Mouse (Mus musculus) embryonic stem cell, embryonic (primary cell): Measurements from ENCODE around the gene Paqr6.

Source experiments
- CTCF ChIA-PET, 4 experiments: fragments of 300-600 bp in 2 of 4; fragments of 350-600 bp in 2 of 4; sonication (Branson Sonifier 250); formaldehyde crosslinking; loops; one replicate each; lab custom pipeline; 2022; ENCODE audit warnings: inconsistent platforms in 2 of 4; lab: Charles Lee
- POLR2A ChIA-PET, 4 experiments: fragments of 300-600 bp in 2 of 4; fragments of 350-600 bp in 2 of 4; sonication (Branson Sonifier 250); formaldehyde crosslinking; loops; one replicate each; lab custom pipeline; 2022; ENCODE audit warnings: antibody characterized with exemption in 4 of 4, inconsistent platforms in 1 of 4; lab: Charles Lee

The Paqr6 gene

DNA sequence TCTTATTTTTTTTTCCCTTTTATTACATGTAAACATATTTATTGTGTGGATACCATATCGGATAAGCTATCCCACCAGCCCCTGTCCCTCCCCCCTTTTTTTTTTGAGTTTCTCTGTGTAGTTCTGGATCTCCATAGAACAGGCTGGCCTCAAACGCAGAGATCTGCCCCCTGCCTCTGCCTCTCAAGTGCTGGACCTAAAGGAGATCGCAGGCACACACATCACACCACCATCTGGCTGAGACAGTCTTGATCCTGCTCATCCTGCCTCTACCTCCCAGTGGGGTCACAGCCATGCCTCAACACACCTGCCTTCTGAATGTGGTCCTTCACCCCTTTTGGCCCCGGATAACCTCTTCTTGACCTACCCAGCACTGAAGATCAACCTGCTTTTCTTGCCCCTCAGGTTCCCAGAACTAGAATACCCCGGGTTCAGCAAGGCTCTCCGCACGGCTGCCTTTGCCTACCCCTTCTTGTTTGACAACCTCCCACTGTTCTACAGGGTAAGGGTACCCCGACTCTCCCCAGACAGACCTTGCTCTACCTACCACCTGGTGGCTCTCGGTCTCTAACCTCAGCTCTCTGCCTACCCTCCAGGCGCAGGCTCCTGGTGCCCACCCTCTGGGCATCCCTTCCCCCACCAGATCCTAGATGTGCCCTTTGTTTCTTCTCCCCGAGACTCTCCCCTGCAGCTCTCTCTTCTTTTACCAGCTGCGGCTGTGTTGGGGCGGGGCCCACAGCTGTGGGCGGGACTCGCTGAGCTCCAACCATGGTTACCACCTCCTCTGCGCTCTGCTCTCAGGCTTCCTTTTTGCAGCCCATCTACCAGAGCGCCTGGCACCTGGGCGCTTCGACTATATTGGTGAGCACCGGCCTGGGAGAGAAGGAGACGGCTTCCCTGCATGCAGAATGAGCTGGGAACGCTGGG is 17.3 kb downstream of the Paqr6 start:
- ChIA-PET CTCF (interaction anchor here in 1 of 4 experiments (0.7 kb wide), 1 partner anchor 339 kb away, joined by 3 read pairs; the partner anchor contains the start of gene Gpatch4), POLR2A (interaction anchor here in 2 of 4 experiments (0.7 to 0.9 kb wide), 2 partner anchors 59 to 68 kb away, joined by 3 read pairs; no protein-coding TSS in a partner anchor)

DNA sequence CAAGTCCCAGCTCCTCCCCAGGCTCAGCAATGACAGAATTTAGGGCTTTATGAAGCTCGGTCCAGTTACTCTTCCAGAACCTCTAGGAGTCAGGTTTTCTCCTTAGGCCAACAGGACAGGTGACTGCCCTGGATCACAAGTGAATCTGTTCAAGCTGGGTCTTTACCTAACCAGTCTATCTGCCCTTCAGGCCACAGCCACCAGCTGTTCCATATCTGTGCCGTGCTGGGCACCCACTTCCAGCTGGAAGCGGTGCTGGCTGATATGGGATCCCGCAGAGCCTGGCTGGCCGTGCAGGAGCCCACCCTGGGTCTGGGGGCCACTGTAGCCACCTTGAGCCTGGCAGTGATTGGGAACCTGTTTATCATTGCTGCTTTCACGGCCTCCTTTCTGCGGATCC is 18.0 kb downstream of the Paqr6 start:
- CTCF ChIA-PET = interaction anchor here in 1 of 4 experiments (0.7 kb wide), 1 partner anchor 339 kb away, joined by 3 read pairs; the partner anchor contains the start of gene Gpatch4
- POLR2A ChIA-PET = interaction anchor here in 2 of 4 experiments (0.7 to 0.9 kb wide), 2 partner anchors 58 to 67 kb away, joined by 3 read pairs; no protein-coding TSS in a partner anchor

GRCm38 (mm10) chr3:88384364-88384763 is 20.0 kb downstream of the Paqr6 start, which contains the start of gene Bglap:
Gene Bglap (minus strand): TSS chr3:88384464.
- ChIA-PET CTCF (interaction anchor here in 1 of 4 experiments (0.6 kb wide), 1 partner anchor 65 kb away, joined by 5 read pairs; no protein-coding TSS in a partner anchor), POLR2A (interaction anchor here in 1 of 4 experiments (0.6 kb wide), 3 partner anchors 8 to 271 kb away, joined by 3 to 4 read pairs (median 3); partner anchors contain the start of gene Lmna)

GRCm38 (mm10) chr3:88393776-88394375 is 29.5 kb downstream of the Paqr6 start:
- POLR2A ChIA-PET = interaction anchor here in 3 of 4 experiments (0.5 to 7.0 kb wide), 8 partner anchors 13 to 166 kb away, joined by 3 to 49 read pairs (median 4); partner anchors contain the start of gene Pmf1 (in 2 of the 3)
- CTCF ChIA-PET = interaction anchor here in 3 of 4 experiments (1.2 to 1.7 kb wide), 3 partner anchors 14 to 73 kb away, joined by 3 to 5 read pairs (median 5); no protein-coding TSS in a partner anchor

GRCm38 (mm10) chr3:88395288-88395687 is 30.9 kb downstream of the Paqr6 start:
- ChIA-PET CTCF (interaction anchor here in 3 of 4 experiments (1.1 to 1.7 kb wide), 5 partner anchors 12 to 72 kb away, joined by 3 to 5 read pairs (median 3); no protein-coding TSS in a partner anchor), POLR2A (interaction anchor here in 3 of 4 experiments (1.0 to 7.0 kb wide), 8 partner anchors 12 to 173 kb away, joined by 3 to 50 read pairs (median 4); partner anchors contain the start of genes Pmf1 (in 2 of the 3), Smg5 (in 1 of the 3) and Tmem79 (in 1 of the 3))

- POLR2A ChIA-PET = interaction anchor here in 3 of 4 experiments (0.6 to 7.0 kb wide), 8 partner anchors 13 to 173 kb away, joined by 3 to 50 read pairs (median 6); partner anchors contain the start of genes Pmf1 (in 2 of the 3), Lamtor2 (in 1 of the 3), Smg5 (in 1 of the 3) and Tmem79 (in 1 of the 3)
- CTCF ChIA-PET = interaction anchor here in 3 of 4 experiments (1.1 to 1.7 kb wide), 4 partner anchors 12 to 71 kb away, joined by 3 to 5 read pairs (median 3); no protein-coding TSS in a partner anchor
Measured at GRCm38 (mm10) chr3:88395742-88396141, 31.4 kb downstream of the Paqr6 start.

- ChIA-PET POLR2A (interaction anchor here in 2 of 4 experiments (1.2 to 7.0 kb wide), 4 partner anchors 10 to 68 kb away, joined by 3 to 50 read pairs (median 26); partner anchors contain the start of genes Pmf1 (in 2 of the 2) and Slc25a44 (in 1 of the 2)), CTCF (interaction anchor here in 1 of 4 experiments (1.6 kb wide), 1 partner anchor 9 kb away, joined by 9 read pairs; no protein-coding TSS in a partner anchor)
Measured at GRCm38 (mm10) chr3:88398666-88399065, 34.3 kb downstream of the Paqr6 start.

DNA sequence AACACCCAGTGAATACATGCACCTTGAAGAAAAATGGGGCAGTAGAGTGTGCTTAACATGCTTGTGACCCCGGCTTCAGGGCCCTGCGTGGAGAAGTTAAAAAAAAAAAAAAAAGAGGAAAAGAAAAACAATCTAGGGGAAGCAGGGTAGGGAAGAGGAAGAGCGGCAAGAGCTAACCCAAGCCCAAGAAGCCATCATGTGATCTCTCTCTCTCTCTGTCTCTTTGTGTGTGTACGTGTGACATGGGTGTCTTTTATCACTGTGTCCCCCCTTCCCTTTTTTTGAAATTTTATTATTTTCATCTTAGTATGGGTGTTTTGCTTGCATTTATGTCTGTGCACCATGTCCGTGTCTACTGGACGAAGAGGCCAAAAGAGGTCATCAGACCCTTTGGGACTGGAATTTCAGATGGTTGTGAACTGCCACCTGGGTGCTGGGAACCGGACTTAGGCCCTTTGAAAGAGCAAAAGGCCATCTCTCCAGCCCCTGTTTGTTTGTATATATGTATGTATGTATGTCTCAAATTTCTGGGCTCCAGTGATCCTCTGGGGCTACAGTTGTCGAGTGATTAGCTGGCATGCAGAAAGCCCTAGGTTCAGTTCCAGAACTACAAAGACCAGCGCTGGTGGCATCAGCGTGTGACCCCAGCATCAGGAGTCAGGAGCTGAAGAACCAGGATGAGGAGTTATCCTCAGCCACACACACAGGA is 39.3 kb downstream of the Paqr6 start:
- ChIA-PET POLR2A (interaction anchor here in 1 of 4 experiments (0.7 to 1.6 kb wide), 4 partner anchors 14 to 355 kb away, joined by 3 to 5 read pairs (median 4); partner anchors contain the start of gene Slc25a44), CTCF (interaction anchor here in 2 of 4 experiments (0.6 to 7.2 kb wide), 3 partner anchors 66 to 375 kb away, joined by 5 to 190 read pairs (median 5); no protein-coding TSS in a partner anchor)

GRCm38 (mm10) chr3:88407090-88407489 is 42.7 kb downstream of the Paqr6 start:
- ChIA-PET POLR2A (interaction anchor here (0.6 to 8.6 kb wide), 61 partner anchors 8 to 1646 kb away, joined by 3 to 120 read pairs (median 4); partner anchors contain the start of genes Slc25a44 (in 3 of the 4), Smg5 (in 3 of the 4), Tmem79 (in 3 of the 4) and Sema4a (in 2 of the 4)), CTCF (interaction anchor here (0.5 to 7.2 kb wide), 88 partner anchors 8 to 274 kb away, joined by 3 to 190 read pairs (median 4); partner anchors contain the start of genes Slc25a44 (in 3 of the 4), Cct3 (in 1 of the 4), Lmna (in 1 of the 4) and Paqr6 (in 1 of the 4))

- ChIA-PET CTCF (interaction anchor here (0.5 to 7.2 kb wide), 87 partner anchors 8 to 274 kb away, joined by 3 to 190 read pairs (median 4); partner anchors contain the start of genes Slc25a44 (in 3 of the 4), Cct3 (in 1 of the 4), Lmna (in 1 of the 4) and Paqr6 (in 1 of the 4)), POLR2A (interaction anchor here (0.6 to 8.6 kb wide), 62 partner anchors 8 to 1645 kb away, joined by 3 to 120 read pairs (median 4); partner anchors contain the start of genes Slc25a44 (in 3 of the 4), Smg5 (in 3 of the 4), Tmem79 (in 3 of the 4) and Sema4a (in 2 of the 4))
Measured at GRCm38 (mm10) chr3:88407529-88407928, 43.1 kb downstream of the Paqr6 start.

- ChIA-PET POLR2A (interaction anchor here (0.6 to 8.6 kb wide), 70 partner anchors 10 to 615 kb away, joined by 3 to 120 read pairs (median 8); partner anchors contain the start of genes Lmna (in 3 of the 4), Slc25a44 (in 3 of the 4), Cct3 (in 2 of the 4) and Lamtor2 (in 2 of the 4)), CTCF (interaction anchor here (1.3 to 7.2 kb wide), 11 partner anchors 11 to 75 kb away, joined by 3 to 190 read pairs (median 12); no protein-coding TSS in a partner anchor)
Measured at GRCm38 (mm10) chr3:88408953-88409352, 44.6 kb downstream of the Paqr6 start.

DNA sequence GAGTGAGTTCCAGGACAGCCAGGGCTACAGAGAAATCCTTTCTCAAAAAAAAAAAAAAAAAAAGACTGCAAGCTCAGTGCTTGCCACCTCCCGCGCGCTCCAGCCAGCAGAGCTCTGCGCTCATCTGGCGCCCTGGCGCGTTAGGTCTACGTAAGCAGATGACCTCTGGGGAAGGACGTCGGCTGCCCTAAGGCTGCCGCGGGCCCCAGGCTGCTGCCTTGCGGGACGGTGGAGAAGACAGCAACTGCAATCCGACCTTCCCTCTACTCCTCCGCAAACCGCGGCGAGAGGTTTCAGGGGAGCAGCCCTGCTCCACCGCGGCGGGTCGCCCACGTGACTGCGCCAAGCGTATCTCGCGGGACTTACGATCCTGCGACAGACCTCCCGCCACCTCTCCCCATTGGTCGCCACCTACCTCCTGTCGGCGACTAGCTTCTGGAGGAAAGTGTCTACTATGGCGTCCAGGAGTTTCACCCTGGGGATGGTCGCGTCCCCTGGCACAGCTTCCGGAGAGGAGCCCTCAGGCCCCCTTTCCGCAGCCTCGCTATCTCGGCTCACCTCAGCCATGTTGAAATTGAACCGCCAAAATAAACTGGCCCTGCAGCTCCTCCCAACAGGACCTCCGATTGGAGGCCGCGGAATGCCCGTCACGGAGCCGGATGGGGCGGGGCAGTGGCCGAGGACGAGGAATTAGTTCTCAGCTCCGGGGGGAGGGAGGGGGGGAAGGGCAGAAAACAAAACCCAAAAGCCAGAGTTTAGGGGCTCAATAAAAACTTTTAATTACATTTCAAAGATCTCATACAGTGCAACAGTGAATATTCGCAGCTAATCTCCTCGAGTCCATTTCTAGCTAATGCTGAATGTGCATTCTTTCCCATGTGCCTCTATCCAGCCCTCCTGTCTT is 45.6 kb downstream of the Paqr6 start, which contains the start of gene Pmf1:
TSS of gene Pmf1 (minus strand) at position 591 of the 904 bp plus-strand sequence.
- CTCF ChIA-PET = interaction anchor here (0.5 to 7.2 kb wide), 36 partner anchors 10 to 963 kb away, joined by 3 to 190 read pairs (median 5); partner anchors contain the start of genes Slc25a44 (in 1 of the 4), Smg5 (in 1 of the 4) and Tmem79 (in 1 of the 4)
- POLR2A ChIA-PET = interaction anchor here (0.5 to 8.6 kb wide), 198 partner anchors 8 to 771 kb away, joined by 3 to 120 read pairs (median 4); partner anchors contain the start of genes Smg5 (in 4 of the 4), Tmem79 (in 4 of the 4), Cct3 (in 3 of the 4) and Lamtor2 (in 3 of the 4)

DNA sequence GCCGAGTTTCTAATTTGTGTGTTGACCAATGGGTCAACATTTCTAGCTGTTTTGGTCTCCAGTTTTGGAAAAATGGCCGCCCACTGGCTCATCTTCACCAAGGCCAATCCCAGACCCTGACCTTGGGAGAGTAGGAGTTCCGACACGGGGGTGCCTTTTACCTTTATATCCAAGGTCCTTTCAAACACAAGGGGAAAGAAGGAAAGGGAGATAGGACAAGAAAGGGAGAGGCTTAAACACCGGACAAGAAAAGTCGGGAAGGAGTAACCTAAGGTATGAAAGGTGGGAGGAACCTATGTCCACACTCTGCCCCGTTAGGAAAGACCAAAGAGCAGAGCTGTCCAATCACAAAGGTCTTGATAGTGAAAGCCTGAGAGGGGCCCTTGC is 46.3 kb downstream of the Paqr6 start:
- CTCF ChIA-PET = interaction anchor here (0.5 to 7.2 kb wide), 22 partner anchors 9 to 1026 kb away, joined by 3 to 190 read pairs (median 5); partner anchors contain the start of genes Pbxip1 (in 1 of the 4), Slc25a44 (in 1 of the 4), Smg5 (in 1 of the 4) and Tmem79 (in 1 of the 4)
- POLR2A ChIA-PET = interaction anchor here (0.5 to 8.6 kb wide), 152 partner anchors 8 to 679 kb away, joined by 3 to 120 read pairs (median 5); partner anchors contain the start of genes Smg5 (in 4 of the 4), Tmem79 (in 4 of the 4), Cct3 (in 3 of the 4) and Lamtor2 (in 3 of the 4)

- ChIA-PET POLR2A (interaction anchor here in 2 of 4 experiments (1.0 to 8.6 kb wide), 4 partner anchors 13 to 76 kb away, joined by 4 to 119 read pairs (median 12); partner anchors contain the start of genes Slc25a44 (in 2 of the 2), Smg5 (in 2 of the 2) and Tmem79 (in 2 of the 2)), CTCF (interaction anchor here in 1 of 4 experiments (0.7 kb wide), 1 partner anchor 10 kb away, joined by 4 read pairs; no protein-coding TSS in a partner anchor)
Measured at GRCm38 (mm10) chr3:88411681-88412080, 47.3 kb downstream of the Paqr6 start.
